Mouse (Mus musculus) brown adipose tissue, adult 24 weeks (tissue): ENCODE measurements around the gene Clnk. TPM values are rescaled to one million over a fixed set of nuclear protein-coding genes. Genes with fewer than 3 reads are reported as not detected.
A peak's percentile ranks its signal among the peaks of the same experiment; 100 is the strongest.

Experiments
- H3K27ac ChIP-seq: fragments of 200-500 bp; replicated peaks from 2 replicates; pipeline ENCODE4 v1.5.1; 2012; ENCODE audit warnings: low read depth, mild to moderate bottlenecking, low read length
- H3K4me1 ChIP-seq: fragments of 200-500 bp; 2 replicates; pipeline ENCODE4 v1.6.1; 2012; ENCODE audit warnings: low read length, mixed read lengths; ENCODE audit not compliant: control insufficient read depth, insufficient read depth, insufficient read length
- H3K4me3 ChIP-seq: fragments of 200-500 bp; 2 replicates; pipeline ENCODE4 v1.5.1; 2012; ENCODE audit warnings: low read depth, mild to moderate bottlenecking, low read length, moderate library complexity; ENCODE audit not compliant: insufficient read depth
- polyA plus RNA-seq: library from polyadenylated mRNA; stranded (reverse); fragments of >200 nt; gene quantifications from 2 replicates; pipeline ENCODE4 v1.2.4, GENCODE M21; 2012; ENCODE audit not compliant: missing spikeins, insufficient read depth, insufficient read length

Gene Clnk
- polyA plus RNA-seq, 1 experiment: not detected

DNA sequence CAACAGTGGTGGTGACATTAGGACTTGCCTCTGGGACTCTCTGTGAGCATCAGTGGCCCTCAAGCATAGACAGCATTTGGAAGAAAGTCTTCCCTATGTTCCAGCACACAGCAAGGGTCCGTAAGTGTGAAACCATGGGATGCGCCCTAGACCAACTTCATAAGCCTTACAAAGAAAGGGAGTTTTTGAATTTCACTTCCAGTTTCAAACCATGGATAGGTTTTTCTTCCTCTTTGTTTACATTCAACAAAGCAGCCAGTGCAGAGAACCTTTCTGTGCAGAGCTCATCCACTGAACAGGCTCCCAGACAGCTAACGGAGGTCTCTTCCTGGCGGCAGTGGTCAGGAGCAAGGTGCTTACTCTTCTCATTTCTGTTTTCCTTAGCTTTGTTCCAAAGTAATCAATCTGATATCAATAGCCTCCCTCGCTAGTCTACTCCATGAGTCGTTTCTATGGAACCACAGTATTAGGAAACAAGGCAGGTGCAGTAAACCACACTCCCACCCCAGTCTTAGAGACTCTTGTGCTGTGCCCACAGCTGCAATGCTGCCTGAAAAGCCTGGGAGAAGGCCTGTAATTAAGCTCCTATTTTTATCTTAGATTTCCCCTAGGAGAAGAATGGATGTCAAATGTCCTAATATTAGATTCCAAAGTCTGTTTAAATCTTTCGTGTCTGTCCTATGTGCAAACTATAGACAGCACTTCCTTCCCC, 169.1 kb downstream of the Clnk start:
- Histone ChIP-seq H3K4me1 (no peaks in the 10 kb centered on the region), H3K4me3 (no peak overlapping the region), H3K27ac (no peak overlapping the region)

DNA sequence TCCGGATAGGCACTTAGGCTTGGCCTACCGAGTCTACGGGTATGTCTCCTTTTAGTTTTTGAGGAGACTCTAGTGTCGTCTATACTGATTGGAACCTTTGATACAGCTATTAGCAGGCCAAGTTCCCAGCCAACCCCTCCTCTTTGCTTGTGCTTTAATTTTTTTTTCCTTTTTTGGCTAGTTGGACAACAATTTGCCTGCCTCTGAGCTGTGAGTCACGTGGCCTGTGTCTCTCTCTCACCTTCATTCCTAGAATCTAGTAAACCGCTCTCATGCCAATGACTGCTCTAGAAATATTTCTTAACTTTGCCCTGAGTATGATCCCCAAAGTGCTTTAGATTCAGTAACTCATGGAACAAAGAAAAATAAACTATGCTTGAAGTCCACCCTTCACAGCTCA, 173.7 kb downstream of the Clnk start:
- Histone ChIP-seq H3K27ac (no peak overlapping the region), H3K4me1 (no peaks in the 10 kb centered on the region), H3K4me3 (no peak overlapping the region)

DNA sequence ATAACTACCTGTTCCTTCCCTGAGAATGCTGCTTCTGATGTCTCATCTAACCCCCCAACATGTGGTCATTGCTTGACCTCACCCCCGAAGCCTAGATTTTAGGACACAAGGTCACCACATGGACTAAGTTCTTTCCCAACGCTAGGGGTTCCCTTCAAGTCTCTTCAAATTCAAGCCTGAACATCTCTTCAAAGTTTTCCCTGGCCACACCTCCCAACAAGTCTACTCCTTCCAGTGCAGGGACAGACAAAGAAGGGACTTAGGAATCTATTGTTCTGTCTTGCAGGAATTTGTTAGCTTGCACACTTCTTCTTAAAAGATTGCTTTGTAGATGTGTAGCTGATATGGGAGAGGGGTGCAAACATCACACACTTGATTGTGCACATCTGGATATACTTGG, 174.5 kb downstream of the Clnk start:
- no peak overlapping the region for H3K27ac ChIP-seq
- H3K4me3 ChIP-seq: no peak overlapping the region

DNA sequence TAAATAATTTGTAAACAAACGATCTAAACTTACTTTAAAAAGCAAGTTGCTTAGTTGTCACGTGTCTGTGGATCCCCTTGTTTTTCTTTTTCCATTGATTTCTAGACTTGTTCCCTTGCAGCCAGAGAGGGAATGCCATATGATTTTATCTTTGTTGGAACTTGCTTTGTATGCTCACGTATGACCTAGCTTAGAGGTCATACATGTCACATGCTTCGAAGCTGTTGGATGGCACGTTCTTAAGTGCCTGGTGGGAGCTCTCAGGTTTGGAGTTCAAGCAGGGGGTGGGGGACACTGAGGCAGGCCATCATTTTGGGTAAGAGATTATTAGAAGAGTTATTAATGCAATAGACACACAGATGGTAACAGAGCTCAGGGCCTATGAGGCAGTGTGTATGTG, 178.1 kb downstream of the Clnk start:
- no peak overlapping the region for H3K4me3 ChIP-seq
- H3K4me1 ChIP-seq: no peaks in the 10 kb centered on the region
- H3K27ac ChIP-seq: no peak overlapping the region

More for the DNA sequence above, 174.5 kb downstream of the Clnk start:
- H3K4me1 ChIP-seq: no peaks in the 10 kb centered on the region

DNA sequence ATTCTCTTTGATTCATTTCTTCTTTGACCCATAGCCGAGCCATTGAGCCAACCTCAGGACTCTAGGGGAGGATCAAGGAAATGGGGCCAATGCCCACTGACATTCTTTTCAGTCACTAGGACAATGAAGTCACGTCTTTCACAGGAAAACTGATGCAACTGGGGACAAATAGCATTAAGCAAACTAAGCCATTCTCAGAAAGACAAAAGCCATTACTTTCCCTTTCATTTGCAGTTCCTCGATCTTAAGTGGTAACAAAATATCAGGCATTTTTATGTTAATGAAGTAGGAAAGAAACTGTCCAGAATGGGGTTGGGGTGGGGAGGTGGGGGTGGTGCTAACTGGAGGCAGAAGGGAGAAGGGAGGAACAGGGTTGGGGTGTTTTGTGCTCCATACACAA, 178.6 kb downstream of the Clnk start:
- Histone ChIP-seq H3K27ac (no peak overlapping the region), H3K4me3 (no peak overlapping the region)

DNA sequence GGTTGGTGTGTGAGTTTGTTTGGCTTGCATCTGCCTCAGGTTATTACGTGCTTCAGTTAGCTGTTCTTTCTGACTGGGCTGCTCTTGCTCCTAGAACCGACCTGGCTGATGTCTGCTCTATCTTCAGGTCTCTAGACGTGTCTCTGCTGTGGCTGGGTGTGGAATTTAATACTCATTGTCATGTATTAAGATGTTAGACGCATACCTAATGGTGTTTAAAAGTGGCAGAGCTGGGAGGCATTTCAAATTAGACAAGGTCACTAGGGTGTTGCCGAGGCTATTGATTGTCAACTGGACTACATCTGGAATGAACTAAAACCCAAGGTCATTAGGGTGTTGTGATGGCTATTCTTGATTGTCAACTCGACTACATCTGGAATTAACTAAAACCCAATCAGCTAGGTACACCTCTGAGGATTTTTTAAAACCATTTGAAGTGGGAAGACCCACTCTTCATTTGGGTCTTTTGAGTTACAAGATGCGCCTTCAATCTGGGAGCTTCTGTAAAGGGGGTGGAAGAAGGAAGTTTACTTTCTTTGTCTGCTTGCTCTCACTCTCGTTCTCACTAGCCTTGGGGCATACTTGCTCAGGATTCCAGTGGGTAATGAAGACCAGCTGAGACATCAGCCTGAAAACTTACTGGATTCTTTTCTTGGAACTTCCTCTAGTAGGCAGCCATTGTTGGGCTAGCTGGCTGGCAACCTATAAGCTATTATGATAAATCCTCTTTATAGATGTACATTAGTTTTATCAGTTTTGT, 179.8 kb downstream of the Clnk start:
- Histone ChIP-seq H3K4me1 (no peaks in the 10 kb centered on the region), H3K27ac (no peak overlapping the region), H3K4me3 (no peak overlapping the region)

More for the DNA sequence above, 178.6 kb downstream of the Clnk start:
- no peaks in the 10 kb centered on the region for H3K4me1 ChIP-seq

DNA sequence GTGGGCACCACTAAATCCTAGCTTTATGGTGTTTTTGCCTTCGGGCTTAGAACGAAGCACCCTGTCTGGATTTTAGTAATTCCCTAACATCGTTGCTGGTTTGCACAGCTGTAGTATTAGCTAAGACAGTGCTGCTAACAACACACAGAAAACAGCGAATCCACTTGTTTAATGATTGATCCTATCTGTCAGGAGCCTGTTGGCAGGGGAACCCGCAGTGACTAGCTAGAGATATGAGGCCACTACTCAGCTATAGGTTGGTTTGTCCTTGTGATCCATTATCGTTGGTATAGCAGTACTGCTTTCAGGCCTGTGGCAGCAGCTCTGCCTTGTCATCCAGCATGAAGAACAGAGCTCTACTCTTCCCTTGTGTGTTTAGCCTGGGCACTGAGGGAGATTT, 183.8 kb downstream of the Clnk start:
- Histone ChIP-seq H3K27ac (no peak overlapping the region), H3K4me1 (peaks cover 2% of the 10 kb centered on the region; the same call in 1 of the 2 replicates), H3K4me3 (no peak overlapping the region)

DNA sequence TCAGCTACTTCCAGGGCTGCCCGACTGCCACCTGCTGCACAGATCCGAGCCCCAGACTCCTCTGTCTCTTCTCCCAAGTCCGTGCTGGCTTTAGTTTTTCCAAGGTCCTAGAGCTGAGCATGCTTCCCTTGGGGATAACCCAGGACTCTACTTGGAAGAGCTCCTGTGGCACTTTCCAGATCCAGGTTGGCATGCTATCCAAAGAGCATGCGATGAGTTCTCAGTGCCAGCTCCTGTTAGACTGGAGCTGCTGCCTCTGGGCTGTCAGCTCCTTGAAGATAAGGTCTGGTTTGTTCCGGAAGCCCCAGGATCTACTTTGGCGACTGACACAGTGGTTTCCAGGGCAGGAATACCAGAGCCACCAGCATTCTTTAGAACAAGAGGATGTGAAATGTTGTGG, 187.4 kb downstream of the Clnk start:
- H3K4me1 ChIP-seq: peaks cover 2% of the 10 kb centered on the region; the same call in 1 of the 2 replicates
- H3K27ac ChIP-seq: no peak overlapping the region
- no peak overlapping the region for H3K4me3 ChIP-seq

DNA sequence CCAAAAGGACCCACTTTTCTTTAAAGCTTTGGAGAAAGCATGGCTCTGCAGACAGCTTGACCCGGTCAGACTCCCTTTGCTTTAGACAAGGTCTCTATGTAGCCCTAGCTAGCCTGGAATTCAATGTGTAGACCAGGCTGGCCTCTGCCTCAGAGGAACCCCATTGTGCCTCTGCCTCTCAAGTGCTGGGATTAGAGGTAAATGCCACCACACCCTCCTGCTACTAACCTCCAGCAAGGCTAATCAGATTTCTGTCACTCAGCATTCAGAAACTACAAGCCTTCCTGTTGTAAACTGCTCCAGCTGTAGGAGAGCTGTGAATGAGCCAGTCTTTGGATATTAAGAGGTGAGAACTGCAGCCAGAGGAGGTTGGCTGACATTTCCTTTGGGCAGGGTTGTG, 188.9 kb downstream of the Clnk start:
- H3K4me1 ChIP-seq: peaks cover 2% of the 10 kb centered on the region; the same call in 1 of the 2 replicates
- no peak overlapping the region for H3K4me3 ChIP-seq
- H3K27ac ChIP-seq: no peak overlapping the region

DNA sequence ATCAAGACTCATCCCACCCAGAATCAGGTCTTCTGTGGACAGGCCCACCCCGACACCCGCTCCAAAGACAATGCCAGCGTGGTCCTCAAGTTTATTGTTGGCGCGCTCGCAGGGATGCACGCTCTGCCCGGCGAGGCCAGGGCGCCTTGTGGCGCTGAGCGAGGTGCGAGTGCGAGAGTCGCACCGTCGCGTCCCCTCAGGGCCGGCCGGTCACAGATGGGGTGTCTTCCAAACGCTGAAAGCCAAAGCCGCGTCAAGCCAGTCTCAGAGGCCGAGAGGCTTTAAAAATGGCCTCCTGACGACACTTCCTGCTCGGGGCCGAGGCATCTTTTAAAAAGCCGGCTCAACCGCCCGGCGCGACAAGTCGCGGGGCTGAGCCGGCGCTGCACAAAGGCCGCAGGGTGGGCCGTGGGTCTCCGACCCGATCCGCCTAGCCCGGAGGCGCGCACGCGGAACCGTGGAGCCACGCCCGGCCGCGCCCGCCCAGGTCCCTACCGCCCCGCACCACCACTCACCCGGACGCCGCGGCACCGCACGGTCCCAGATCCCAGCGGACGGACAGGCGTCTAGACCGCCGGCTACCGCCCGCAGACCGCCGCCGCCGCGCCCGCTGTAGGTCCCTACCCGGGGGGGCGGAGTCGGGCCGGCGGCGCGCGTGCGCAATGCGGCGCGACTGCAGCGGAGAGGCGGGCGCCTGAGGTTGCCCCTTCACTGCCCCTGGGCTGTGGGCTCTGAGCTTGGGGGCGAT, 192.3 kb downstream of the Clnk start, which contains the start of gene Zfp518b:
TSS of gene Zfp518b (minus strand) at position 663 of the 748 bp plus-strand sequence.
- Histone ChIP-seq H3K27ac (0 out of 2 replicates have a peak within 1 kb of the TSS, but pooled peaks have one; percentile 25), H3K4me3 (peak within 1 kb of the TSS; percentile 94), H3K4me1 (peaks cover 2% of the 10 kb centered on the region; the same call in 1 of the 2 replicates)

DNA sequence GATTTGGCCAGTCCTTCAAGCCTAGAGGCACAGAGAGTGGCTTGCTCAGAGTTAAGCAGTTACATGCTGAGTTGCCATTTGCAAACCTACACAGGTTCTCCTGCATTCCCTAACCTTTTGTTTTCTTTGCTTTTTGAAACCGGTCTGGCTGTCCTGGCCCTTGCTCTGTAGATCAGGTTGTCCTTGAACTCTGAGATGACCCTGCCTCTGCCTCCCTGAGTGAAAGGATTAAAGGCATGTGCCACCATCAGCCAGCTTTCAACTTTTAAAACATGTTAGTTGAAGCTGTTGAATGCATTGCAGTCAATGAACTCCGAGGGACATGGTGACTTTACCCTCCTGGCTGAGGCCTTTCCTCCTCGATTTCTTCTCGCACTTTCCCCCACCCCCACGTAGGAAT, 217.8 kb downstream of the Clnk start:
- H3K27ac ChIP-seq: no peak overlapping the region
- H3K4me3 ChIP-seq: no peak overlapping the region
- H3K4me1 ChIP-seq: no peaks in the 10 kb centered on the region

Other genes with a start within 250 kb of the Clnk start
- gene Zfp518b, start 192.0 kb downstream of the Clnk start, polyA plus RNA-seq: 1.8 and 2.7 TPM in 2 replicates